Mouse (Mus musculus) neural tube, postnatal 0 days (tissue): Measurements from ENCODE around the gene Fbxw2. TPM values are rescaled to one million over a fixed set of nuclear protein-coding genes. Genes with fewer than 3 reads are reported as not detected.

Experiments
- polyA plus RNA-seq: library from polyadenylated mRNA; unstranded; fragments of >200 nt; fragmentation: Nextera tagmentation; extraction: Ambion mirVana; gene quantifications from 2 replicates; pipeline ENCODE4 v1.2.1, GENCODE M21; 2015

Gene Fbxw2
- 104 and 106 TPM in 2 replicates for polyA plus RNA-seq

GRCm38 (mm10) chr2:34825827-34826459 lies at the start of gene Fbxw2:
Fbxw2 (minus strand) TSS chr2:34826311.

GRCm38 (mm10) chr2:34874816-34875345 lies 48.8 kb upstream of the Fbxw2 start, which contains the start of gene Psmd5:
Psmd5 (minus strand) TSS chr2:34874968.

DNA sequence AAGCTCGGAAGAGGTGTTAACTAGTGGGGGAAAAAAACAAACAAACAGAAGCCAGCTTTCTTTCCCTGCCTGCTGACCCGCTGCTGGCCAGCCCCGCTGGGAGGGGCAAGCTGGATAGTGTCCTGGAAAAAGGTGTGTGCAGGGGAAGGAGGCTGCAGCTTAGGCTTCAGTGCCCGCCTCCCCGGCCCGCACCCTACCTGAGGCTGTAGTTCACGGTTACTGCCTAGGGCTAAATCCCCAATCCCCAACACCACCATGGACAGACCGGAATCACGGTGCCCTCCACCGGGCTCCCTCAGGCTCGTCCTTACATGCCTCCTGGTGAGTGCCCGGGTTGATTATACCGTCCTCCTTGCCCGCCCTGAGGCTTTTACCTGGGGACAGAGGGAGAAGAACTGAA lies 48.2 kb upstream of the Fbxw2 start, which contains the start of gene Cutal:
Cutal (plus strand) TSS at position 126 of the 400 bp plus-strand sequence.

GRCm38 (mm10) chr2:34832766-34833457 lies 6.8 kb upstream of the Fbxw2 start, which contains the start of gene Gm34653:
Gm34653 (plus strand) TSS chr2:34833007.

DNA sequence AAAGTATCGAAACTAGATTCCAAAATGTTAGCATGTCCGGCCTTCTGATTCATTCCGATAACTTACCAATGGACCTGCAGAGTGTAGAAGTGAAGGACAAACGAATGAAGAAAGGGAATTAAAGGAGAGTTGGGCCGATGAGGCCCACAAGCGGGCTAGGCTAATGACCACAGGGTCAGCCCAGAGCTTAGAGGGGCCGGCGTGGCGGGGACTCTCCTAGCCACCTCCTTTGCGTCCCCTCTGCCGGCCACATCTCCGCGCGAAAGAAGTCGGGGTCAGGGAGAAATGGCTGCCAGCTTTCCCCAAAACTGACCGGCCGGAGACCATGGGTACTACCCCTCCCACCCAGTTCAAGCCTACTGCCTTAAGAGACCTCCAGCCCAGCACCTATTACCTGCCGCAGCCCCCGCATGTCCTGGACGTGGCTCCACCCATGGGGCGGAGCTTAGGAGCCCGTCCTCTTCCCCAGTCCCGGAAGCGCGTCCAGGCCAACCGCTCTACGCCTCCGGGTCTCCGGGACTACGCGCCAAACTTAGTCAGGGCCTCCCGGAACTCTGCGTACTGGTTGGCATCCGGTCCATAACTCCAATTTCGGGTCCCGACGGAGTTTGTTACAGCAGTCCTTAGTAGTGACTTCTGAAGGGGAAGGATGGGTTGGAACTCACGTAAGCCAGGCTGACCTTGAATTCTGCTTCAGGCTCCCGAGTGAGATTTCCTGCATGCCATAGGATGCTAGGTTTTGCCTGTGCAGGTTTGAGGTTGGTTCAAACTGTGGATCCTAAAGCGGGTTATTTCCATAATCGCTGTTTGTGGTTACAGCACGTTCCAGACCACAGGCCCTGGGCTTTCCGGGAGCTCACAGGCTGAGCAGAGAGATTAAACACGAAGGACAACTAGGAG lies 26.5 kb downstream of the Fbxw2 start, which contains the start of gene Rabepk:
Rabepk (minus strand) TSS at position 556 of the 900 bp plus-strand sequence.

DNA sequence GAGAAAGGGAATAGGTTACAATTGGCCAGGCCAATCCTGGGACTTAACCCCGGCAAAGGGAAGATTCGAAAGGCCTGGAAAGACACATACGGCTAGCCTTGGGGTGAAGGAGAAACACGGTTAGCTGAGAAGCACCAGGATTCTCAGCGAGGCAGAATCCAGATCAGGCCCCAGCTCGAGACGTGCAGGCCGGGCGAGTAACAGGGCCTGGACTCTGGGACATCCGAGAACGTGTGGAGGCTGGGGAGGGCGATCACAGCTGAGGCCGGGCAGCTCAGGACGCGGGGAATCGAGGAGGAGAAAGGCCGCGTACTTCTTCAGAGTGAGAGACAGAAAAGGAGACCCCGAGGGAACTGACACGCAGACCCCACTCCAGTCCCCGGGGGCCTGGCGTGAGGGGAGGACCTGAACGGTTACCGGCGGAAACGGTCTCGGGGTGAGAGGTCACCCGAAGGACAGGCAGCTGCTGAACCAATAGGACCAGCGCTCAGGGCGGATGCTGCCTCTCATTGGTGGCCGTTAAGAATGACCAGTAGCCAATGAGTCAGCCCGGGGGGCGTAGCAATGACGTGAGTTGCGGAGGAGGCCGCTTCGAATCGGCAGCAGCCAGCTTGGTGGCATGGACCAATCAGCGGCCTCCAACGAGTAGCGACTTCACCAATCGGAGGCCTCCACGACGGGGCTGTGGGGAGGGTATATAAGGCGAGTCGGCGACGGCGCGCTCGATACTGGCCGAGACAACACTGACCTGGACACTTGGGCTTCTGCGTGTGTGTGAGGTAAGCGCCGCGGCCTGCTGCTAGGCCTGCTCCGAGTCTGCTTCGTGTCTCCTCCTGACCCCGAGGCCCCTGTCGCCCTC lies 54.5 kb downstream of the Fbxw2 start, which contains the start of gene Hspa5:
Hspa5 (plus strand) TSS at position 603 of the 859 bp plus-strand sequence.

DNA sequence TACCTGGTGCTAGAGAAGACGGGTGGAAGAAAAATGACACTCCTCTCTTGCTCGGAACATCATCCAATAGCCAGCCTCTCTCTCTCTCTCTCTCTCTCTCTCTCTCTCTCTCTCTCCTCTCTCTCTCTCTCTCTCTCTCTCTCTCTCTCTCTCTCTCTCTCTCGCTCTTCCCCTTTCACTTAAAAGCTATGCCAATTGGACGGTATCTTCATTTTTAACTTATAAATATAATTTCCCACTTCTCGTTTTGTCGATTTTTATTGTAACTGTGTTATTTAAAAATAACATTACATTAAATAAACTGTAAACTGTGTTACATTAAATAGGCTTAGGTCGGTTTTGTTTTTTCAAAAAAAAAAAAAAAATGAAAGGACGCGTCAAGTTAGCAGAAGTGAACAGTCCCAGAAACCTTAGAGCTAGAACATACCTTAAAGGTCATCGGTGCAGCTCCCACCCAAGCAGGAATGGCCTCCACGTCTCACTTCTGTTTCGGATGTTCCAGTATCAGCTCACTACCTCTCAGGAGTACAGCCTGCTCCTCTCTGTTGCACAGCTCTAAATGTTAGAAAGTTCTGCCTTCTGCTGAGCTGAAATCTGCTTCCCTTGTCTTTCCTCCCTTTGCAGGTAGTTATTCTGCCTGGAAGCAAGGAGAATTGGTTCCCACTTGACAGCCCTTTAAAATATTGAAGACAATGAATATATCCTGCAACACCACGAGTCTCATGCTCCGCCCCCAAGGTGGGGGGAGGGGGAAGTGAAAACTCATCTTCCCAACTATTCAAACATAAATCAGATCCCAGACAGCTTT lies 71.4 kb downstream of the Fbxw2 start, which contains the start of gene Gapvd1:
Gapvd1 (minus strand) TSS at position 682 of the 808 bp plus-strand sequence.

Other genes with a start within 250 kb of the Fbxw2 start
- 74.2 and 77.6 TPM in 2 replicates for gene Gapvd1, start 71.1 kb downstream of the Fbxw2 start, polyA plus RNA-seq
- 357 TPM in 2 replicates for gene Hspa5, start 54.3 kb downstream of the Fbxw2 start, polyA plus RNA-seq
- gene Rabepk, start 26.4 kb downstream of the Fbxw2 start, polyA plus RNA-seq = 26.7 and 27.6 TPM in 2 replicates
- gene Gm34653, start 6.7 kb upstream of the Fbxw2 start, polyA plus RNA-seq = not detected in 2 replicates
- 0.45 and 0.71 TPM in 2 replicates for gene Cutal, start 48.1 kb upstream of the Fbxw2 start, polyA plus RNA-seq
- gene Psmd5, start 48.7 kb upstream of the Fbxw2 start, polyA plus RNA-seq = 71.6 and 77.1 TPM in 2 replicates
- gene Phf19, start 87.7 kb upstream of the Fbxw2 start, polyA plus RNA-seq = 2.0 and 2.2 TPM in 2 replicates
- gene Traf1, start 135.5 kb upstream of the Fbxw2 start, polyA plus RNA-seq = 5.6 and 7.4 TPM in 2 replicates
- gene Hc, start 235.1 kb upstream of the Fbxw2 start, polyA plus RNA-seq = 0.57 and 1.3 TPM in 2 replicates